Mouse (Mus musculus) T-helper 17 cell (primary cell): ENCODE data around the gene Epha2.

Source experiments
- in situ Hi-C, 2 experiments: fragments of 300-600 bp; cut with MboI, MseI; formaldehyde crosslinking; loops; 1 replicate in 1 of 2; 2 replicates in 1 of 2; pipeline ENCODE4 v1.15.1; 2025; ENCODE audit warnings: high pct_unique_total_duplicates in 2 of 2

Gene Epha2

DNA sequence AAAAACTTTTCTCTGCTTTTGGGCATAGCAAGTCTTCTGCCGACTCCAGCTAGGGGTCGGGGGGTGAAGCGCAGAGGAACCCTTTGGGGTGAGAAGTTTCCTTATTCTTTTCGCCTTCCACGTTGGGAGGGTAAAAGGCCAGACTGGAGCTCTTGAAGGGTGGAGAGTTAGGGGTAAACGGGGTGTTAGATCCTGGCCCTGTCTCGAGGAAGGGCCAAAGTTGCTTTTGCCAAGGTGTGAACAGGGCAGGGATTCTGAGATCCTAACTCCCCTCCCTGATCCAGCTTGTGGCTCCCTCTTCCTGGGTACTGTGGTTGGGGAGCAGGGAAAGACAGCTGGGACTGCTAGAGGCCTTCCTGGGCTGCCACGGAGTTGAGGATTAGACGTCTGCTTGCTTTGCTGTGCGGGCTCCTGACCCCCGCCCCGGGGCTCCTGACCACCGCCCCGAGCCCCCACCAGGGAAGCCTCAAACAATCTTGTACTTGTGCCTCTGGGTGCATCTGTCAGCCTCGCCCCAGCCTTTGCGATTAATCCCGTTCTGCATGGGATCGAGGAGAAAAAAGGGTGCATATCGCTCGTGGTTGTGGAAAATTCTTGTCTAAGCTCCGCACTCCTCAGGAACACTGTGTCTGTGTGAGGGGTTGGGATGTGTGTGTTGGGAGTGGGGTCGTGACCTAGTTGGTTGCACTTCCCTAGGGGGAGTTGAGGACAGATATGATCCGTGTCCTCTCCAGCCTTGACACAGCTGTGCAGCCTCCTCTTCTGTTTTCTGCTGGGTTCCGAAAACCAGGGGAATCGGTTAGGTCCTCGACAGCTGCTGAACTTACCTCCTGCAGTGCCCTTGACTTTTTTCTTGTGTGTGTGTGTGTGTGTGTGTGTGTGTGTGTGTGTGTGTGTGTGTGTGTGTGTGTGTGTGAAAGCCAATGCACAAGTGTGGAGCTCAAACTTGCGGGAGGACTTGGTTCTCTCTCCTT, 1.7 kb downstream of the Epha2 start:
- in situ Hi-C loops = no loop called here

DNA sequence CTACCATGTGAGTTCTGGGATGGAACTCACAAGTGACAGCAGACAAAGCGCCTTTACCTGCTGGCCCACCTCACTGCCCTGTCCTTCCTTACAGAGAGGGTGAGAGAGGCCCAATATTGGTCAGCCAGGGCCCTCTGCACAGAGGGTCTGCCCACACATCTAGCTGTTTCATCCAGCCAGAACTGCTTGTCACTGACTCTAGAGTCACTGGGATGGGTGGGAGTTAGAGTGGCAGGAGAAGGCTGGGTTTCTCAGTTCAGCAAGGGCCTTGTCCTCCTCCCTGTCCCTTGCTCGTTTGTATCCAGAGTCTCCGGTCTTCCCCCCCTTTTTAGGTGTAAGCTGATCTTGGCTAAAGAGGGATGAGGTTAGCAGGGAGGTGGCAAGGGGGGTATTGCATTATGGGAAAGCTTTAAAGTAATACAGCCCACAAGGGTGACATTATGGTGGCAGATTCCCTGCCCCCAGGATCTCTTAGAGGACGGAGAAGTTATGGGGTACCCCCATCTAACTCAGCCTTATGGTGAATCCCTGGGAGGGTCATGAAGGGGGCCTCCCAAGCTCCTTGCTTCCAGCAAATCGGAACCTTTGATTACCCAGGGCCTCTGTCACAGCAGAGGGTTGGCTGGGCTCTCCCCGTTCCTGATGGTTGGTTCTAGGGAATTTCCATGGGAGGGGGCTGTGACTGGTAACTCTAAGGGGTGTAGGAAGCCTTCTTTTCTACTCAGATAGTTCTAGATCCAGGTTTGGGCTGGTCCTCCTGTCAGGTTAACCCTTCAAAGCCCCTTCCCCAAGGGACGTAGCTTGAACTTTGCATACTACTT, 2.6 kb downstream of the Epha2 start:
- in situ Hi-C loops = no loop called here

DNA sequence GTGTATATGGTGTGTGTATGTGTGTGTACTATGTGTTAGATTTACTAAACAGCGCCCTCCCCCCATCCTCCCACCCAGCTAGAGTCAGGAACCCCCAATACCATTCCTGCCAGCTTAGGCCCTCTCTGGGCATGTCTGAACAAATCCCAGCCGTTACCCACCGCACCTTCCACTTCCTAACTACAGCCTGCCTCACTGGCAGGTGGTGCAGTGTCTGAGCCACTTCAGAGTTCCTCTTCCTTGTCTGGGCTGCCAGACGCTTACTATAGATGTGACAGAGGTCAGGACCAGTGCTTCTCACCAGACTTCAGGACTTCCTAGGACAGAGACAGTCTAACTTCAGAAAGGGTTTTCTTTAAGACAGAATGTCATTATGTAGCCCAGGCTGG, 3.2 kb downstream of the Epha2 start:
- in situ Hi-C loops = no loop called here

DNA sequence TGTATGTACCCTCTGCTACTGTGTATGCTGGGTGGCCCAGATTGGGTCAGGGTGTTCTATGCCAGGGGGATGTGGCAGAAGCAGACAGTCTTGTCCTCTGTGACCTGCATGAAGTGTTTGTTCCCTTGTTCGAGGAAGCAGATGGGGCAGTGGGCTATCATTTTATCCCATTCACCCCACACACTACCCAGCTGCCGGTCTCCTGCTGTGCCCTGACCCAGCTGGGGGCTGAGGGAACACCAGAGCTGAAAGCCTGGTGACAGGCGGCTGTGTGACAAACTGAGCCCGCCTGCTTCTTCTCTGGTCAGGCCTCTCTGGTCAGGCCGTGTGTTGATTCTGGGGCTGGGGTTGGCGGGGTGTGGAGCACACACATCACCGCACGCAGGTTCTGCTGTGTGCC, 5.0 kb downstream of the Epha2 start:
- in situ Hi-C loops = no loop called here

DNA sequence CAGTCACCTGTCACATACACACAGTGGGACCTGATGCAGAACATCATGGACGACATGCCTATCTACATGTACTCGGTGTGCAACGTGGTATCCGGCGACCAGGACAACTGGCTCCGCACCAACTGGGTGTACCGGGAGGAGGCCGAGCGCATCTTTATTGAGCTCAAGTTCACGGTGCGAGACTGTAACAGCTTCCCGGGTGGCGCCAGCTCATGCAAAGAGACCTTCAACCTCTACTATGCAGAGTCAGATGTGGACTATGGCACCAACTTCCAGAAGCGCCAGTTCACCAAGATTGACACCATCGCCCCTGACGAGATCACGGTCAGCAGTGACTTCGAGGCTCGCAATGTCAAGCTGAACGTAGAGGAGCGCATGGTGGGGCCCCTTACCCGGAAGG, 7.3 kb downstream of the Epha2 start:
- in situ Hi-C loops = no loop called here

DNA sequence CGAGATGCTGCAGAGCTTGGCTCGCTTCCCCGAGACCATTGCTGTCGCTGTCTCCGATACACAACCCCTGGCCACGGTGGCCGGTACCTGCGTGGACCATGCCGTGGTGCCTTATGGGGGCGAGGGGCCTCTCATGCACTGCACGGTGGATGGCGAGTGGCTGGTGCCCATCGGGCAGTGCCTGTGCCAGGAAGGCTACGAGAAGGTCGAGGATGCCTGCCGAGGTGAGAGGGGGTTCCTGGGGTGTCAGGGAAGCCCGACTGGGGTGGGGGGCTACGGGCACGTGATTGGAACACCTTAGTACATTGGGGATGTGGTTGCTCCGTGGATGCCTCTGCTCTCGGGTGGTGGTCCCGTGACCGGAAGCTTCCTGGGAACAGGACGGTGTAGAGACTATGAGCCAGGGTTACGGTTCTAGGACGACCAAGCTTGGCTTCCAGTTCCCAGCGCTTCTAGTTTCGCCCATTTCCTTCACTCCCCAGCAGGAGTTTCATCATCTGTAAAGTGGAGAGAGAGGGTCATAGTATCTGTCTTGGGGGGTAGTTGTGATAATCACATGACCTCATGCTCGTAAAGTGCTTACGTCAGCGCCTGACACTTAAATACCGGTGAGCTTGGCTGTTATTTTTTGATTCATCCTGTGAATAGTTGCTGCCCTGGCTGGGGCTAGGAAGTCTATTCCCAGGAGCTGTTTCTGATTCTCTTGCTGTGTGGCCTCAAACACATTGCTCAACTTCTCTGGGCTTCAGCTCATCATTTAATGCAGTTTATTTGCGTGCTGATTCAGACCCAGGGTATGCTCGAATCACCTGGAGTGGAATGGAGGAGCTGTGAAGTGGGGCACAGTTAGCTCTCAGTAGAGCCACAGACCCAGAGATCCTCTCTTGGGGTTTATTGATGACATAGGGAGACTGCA, 8.1 kb downstream of the Epha2 start:
- in situ Hi-C loops = no loop called here

DNA sequence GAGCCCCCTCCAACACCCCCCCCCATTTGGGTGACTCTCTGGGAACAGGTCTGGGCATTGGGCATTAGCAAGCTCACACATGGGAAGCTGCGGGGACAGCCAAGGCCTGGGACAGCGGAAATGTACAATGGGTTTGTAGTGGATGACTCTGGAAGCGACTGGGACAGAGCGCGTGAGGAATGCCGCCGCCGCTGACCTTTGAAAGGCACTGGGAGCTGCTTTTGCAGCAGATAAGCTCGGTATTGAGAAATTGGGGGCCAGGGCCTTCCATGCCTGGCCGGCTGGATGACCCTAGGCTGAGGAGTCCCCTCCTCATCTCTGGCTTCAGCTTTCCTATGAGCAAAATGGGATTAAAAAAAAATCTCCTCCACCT, 8.7 kb downstream of the Epha2 start:
- in situ Hi-C loops = no loop called here

DNA sequence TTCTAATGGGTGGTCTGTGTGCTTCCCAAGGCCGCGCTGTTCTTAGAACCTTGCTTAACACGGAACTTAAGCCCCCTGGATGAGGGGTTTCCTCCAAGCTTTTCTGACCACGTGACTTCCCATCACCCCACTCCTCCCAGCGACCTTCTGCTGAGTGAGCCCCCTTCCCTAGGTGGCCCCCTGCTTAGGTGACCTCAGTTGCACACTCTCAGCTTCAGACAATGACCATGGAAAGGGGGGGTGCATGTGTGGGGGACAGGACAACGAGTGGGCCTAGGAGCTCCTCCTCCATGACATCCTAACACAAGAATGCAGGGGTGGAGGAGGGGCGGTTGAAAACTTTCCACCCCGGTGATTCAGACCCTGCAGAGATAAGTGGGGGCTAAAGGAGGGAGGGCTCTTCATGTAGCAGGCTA, 9.2 kb downstream of the Epha2 start:
- in situ Hi-C loops = no loop called here

DNA sequence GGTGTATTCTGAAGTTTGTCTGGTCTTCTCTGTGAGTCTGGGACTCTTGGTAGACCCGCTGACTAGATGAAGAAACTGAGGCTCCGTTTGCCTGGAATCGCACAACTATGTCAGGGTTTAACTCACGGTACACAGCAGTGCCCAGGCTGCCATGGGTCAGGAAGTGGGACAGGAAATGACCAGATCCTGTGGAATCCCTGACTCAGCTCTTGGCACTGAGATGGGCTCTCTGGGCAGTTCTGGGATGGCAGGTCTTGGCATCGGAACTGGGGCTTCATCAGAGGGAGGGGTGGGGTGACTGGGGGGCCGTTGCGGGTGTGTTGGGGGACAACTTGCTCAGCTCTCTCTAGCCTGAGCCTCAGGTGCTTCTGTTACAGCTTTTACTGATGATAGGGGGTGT, 10.0 kb downstream of the Epha2 start:
- in situ Hi-C loops = no loop called here

DNA sequence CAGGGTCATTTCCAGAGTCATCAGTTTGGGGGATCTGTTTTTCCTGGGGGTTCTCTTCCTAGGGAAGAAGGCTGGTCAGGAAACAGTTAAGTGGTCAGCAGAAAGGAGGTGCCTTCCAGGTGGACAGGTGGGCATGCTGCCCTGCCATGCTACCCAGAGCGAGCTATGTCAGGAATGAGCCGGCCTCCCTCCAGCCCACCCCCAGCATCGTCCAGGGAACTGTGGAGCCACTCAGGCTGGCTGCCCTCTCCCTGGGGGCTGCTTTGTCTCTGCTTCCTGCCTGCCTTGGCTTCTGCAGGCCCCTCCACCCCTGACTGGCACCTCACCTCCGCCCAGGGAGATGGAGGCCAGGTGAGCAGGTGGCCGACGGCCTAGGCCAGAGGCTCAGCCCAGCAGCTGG, 10.5 kb downstream of the Epha2 start:
- in situ Hi-C loops = no loop called here

DNA sequence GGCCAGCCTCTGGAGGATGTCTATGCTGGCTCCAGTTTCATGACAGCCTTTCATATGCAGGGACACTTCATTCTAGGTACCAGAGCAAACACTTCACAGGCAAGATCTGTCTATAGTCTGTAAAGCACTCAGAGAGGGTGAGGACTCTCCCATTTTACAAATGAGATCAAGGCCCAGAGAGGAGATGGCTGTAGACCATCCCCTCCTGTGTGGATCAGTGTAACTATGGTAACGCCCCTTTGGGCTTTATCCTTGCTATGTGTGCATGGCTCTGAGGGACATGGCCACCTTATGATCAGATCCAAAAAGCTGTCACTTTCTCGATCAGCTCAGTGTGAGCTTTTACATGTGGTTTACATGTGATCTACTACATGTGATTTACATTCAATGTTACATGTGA, 10.9 kb downstream of the Epha2 start:
- in situ Hi-C loops = no loop called here

DNA sequence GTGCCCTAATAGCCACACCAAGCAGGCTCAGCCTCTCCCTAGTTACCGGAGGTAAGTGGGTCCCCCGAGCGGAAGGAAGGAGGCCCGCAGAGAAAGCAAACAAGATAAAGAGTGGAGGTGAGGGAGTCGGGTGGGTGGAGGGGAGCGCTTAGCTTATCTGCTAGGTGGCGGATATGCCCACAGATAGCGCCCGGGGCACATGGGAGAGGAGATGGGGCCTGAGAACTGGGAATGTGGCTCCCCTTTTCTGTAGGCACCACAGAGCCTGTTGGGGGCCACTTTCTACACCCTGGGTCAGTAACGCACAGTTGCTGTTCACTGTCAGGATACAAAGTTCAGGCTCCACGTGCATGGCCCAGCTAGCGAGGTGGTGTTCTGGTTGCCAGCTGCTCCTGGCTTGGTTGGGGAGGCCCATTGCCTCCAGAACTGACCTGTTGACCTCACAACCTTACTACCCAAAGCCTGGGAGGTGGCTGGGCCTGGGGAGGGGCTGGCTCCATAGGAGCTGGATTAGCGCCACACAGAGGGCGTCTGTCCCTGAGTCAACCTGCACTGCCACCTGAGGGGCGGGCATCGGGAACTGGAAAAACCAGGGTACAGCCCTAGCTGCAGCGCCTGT, 11.6 kb downstream of the Epha2 start:
- in situ Hi-C loops = no loop called here

DNA sequence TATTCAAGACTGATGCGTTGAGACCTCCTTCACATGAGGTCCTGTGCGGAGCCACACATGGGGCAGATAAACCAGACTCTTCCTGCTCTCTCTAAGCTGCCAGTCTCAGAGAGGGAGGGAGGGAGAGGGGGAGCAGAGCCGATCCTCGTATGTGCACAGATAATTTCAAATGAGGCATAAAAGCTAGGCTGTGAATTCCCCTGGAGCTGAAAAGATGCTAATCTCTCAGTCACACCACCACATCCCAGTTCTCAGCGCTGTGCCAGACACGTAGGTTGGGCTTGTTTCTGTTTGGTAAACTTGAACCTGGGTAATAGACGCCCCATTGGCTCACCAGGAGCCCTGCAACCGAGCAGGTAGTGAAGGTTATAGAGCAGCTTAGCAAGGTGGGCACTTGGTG, 12.4 kb downstream of the Epha2 start:
- in situ Hi-C loops = no loop called here

DNA sequence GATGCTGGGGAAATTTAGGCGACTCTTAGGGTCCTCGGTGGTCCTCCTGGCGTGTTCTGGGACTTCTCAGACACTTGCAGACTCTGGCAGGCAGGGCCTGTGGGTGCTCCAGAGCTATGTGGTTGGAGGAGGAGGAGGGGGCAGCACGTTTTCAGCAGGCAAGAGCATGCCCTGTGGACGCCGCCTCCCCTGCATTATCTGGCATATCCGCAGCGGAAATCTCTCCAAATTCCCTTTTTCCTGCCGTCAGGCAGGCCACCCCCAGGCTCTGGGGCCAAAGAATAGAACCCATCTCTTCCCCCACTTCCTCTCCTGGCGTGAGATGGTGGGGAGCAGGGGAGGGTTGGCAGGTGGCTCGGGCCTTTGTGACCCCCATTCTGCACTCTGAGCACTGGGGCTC, 12.9 kb downstream of the Epha2 start:
- in situ Hi-C loops = no loop called here

DNA sequence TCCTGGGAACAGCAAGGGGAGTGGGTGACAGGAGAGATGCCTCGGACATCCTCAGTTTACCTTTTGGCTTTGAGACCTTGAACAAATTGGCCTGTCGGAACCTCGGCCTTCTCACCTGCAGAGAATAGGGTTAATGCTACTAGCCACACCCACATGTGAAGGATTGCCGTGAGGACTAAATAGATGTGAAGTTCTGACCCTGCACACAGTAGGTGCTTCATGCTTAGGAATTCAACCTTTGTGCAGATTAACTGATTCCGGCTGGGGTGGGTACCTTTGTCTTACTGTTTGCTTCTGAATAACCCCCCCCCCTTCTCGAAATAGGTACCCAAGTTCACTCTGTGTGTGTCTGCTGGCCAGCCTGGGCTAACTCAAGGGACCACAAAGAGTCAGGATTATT, 13.7 kb downstream of the Epha2 start:
- in situ Hi-C loops = no loop called here

DNA sequence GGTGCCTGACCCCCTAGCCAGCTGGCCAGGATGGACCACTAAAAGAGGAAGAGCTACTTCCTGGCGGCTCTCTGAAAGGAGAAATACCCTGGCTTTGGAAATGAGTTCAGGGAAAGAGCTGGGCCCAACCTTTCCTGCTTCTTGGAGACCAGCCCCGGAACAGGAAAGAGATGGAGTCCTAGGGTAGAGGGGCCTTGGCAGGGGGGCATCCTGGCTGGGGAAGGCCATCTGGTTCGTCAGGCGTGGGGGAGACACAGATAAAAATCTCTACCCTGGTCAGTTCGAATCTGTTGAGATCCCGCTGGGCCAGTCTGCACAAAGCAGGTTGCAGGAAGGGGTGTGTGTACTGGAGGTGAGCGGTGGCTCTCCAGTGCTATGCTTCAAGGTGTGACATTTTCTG, 15.0 kb downstream of the Epha2 start:
- in situ Hi-C loops = no loop called here

DNA sequence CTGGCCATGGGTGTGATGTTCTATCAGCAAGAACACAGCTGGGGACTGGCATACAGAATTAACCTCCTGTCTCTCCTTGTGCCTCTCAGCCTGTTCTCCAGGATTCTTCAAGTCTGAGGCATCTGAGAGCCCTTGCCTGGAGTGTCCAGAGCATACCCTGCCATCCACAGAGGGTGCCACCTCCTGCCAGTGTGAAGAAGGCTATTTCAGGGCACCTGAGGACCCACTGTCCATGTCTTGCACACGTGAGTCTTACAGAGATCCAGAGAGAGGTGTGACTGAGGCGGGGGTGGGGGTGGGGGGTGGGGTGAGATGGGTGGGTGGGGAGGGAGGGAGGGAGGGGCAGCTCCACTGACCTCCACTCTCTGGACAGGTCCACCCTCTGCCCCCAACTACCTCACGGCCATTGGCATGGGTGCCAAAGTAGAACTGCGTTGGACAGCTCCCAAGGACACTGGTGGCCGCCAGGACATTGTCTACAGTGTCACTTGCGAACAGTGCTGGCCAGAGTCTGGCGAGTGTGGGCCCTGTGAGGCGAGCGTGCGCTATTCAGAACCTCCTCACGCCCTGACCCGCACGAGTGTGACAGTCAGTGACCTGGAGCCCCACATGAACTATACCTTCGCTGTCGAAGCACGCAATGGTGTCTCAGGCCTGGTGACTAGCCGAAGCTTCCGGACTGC, 15.6 kb downstream of the Epha2 start:
- in situ Hi-C loops = no loop called here

DNA sequence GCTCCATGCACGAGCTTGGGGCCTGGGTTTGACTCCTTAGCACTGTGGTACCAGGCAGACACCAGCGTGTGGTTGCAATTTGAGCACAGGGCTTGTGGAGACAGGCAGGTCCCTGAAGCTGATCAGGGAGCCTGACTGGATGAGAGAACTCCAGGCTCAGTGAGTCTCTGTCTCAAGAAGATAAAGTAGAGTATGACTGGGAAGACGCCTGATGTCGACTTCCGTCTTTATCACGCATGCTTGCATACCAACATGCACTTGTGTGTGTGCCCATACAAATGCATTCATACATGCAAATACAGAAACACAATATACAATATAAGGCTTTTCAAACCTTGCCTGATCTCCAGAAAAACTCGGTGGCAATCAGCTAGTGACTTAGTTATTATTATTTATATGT, 16.9 kb downstream of the Epha2 start:
- in situ Hi-C loops = no loop called here

DNA sequence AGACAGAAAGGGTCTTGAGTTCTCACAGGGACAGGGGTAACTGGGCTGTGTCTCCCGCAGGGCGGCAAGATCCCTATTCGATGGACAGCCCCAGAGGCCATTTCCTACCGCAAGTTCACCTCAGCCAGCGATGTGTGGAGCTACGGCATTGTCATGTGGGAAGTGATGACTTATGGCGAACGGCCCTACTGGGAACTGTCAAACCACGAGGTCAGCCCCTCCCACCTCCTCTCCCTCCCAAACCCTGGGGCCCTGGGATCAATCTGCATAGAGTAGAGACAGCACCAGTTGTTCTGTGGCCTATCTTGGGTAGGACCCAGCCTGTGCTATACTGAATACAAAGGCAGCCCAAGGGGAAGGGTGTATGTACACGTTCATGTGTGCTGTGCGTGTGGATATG, 21.5 kb downstream of the Epha2 start:
- in situ Hi-C loops = no loop called here

DNA sequence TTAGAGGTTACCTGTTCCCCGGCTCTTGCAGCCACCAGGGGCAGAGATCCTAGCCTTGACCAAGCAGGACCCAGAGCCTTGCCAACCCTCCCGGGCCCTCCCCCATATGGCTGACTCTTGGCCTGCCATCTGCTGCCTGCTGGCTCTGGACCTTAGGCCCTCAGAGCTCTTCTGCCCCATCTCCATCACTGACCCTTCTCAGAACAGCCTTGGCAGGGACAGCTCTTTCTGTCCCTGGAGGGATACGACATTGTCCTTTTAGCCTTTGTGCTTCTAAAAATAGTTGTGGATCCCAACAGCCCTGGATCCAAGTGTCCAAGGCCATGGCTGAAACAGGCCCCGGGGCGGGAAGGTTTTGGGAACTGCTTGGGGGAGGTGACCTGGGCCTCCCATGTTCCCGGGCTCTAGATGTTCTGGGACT, 23.7 kb downstream of the Epha2 start:
- in situ Hi-C loops = no loop called here

DNA sequence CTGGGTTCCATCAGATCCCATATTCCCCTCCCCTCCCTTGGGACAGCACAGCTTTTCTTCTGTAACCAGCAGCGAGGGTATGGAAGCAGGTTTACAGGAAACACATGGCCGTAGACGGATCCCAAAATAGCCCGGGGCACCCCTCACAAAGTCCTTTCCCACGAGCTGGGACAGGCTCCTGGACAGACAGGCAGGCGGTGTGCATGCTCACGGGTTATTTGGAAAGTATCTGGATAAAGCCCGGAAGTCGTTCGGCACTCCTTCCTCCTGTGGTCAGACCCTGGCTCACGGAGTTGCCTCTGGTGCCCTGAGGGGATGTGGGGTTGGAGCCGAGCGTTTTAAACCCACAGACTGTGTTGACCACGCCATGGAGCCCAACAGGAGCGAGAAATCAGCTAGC, 24.6 kb downstream of the Epha2 start:
- in situ Hi-C loops = no loop called here
